Mouse (Mus musculus) CH12.LX (cell line): ENCODE measurements around the gene Ubc.

Source experiments
- CTCF ChIP-seq, 2 experiments: IDR thresholded peaks in 1 of 2; conservative IDR thresholded peaks in 1 of 2; 2 replicates each; pipeline ENCODE4 v1.5.1; 2011 to 2012; ENCODE audit warnings: low read depth in 2 of 2, low read length in 2 of 2, improper control_type of control experiment in 1 of 2, inconsistent platforms in 1 of 2, mild to moderate bottlenecking in 1 of 2, moderate library complexity in 1 of 2
- E2F4 ChIP-seq: IDR thresholded peaks from 2 replicates; pipeline ENCODE4 v1.6.1; 2011; ENCODE audit warnings: low read depth, low read length, improper control_type of control experiment; ENCODE audit not compliant: insufficient replicate concordance
- JUND ChIP-seq: conservative IDR thresholded peaks from 2 replicates; pipeline ENCODE4 v1.6.1; 2011; ENCODE audit warnings: low read depth, low read length, improper control_type of control experiment
- KAT2A ChIP-seq: IDR thresholded peaks from 2 replicates; pipeline ENCODE4 v1.6.1; 2012; ENCODE audit warnings: low read length, improper control_type of control experiment, inconsistent platforms; ENCODE audit not compliant: insufficient replicate concordance
- MAX ChIP-seq: IDR thresholded peaks from 2 replicates; pipeline ENCODE4 v1.6.1; 2011; ENCODE audit warnings: low read length, improper control_type of control experiment
- MAZ ChIP-seq: IDR thresholded peaks from 2 replicates; pipeline ENCODE4 v1.6.1; 2012; ENCODE audit warnings: low read depth, mild to moderate bottlenecking, inconsistent platforms, low read length, improper control_type of control experiment, moderate library complexity
- MEF2A ChIP-seq: IDR thresholded peaks from 2 replicates; pipeline ENCODE4 v1.6.1; 2014; ENCODE audit warnings: low read depth, mild to moderate bottlenecking, inconsistent platforms, low read length, improper control_type of control experiment, borderline replicate concordance
- MXI1 ChIP-seq: IDR thresholded peaks from 2 replicates; pipeline ENCODE4 v1.6.1; 2011; ENCODE audit warnings: mild to moderate bottlenecking, low read depth, low read length, improper control_type of control experiment
- POLR2A ChIP-seq: IDR thresholded peaks from 2 replicates; pipeline ENCODE4 v1.6.1; 2011; ENCODE audit warnings: low read depth, mild to moderate bottlenecking, improper control_type of control experiment, low read length
- SIN3A ChIP-seq: IDR thresholded peaks from 2 replicates; pipeline ENCODE4 v1.6.1; 2012; ENCODE audit warnings: low read length, improper control_type of control experiment, inconsistent platforms
- SMC3 ChIP-seq: IDR thresholded peaks from 2 replicates; pipeline ENCODE4 v1.6.1; 2011; ENCODE audit warnings: low read depth, low read length, improper control_type of control experiment
- TCF12 ChIP-seq: IDR thresholded peaks from 2 replicates; pipeline ENCODE4 v1.6.1; 2014; ENCODE audit warnings: low read depth, mild to moderate bottlenecking, inconsistent platforms, low read length, improper control_type of control experiment
- ZKSCAN1 ChIP-seq: IDR thresholded peaks from 2 replicates; pipeline ENCODE4 v1.6.1; 2012; ENCODE audit warnings: low read depth, inconsistent platforms, low read length, improper control_type of control experiment, borderline replicate concordance
- ZMIZ1 ChIP-seq: IDR thresholded peaks from 2 replicates; pipeline ENCODE4 v1.6.1; 2012; ENCODE audit warnings: low read depth, mild to moderate bottlenecking, inconsistent platforms, low read length, improper control_type of control experiment

DNA sequence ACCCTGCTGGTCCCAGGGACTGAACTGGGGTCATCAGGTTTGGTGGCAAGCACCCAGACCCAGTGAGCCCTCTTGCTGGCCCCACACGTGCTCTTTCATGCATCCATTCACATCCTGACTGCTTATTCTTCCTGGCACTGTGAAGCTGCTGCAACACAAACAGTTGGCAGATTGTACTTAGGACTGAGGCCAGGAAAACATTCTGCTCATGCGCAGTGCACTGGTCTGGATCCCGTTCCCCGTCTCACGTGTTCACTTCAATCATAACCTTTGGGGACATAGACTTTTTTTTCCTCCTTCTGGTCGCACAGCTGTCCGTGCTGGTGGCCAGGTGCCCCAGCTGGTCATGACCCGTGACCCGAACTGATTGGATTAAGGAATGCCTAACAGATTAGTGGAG, 29.4 kb downstream of the Ubc start:
- TF ChIP-seq CTCF (conservative IDR thresholded peaks at IDR 0.05 in 1 of 2, IDR thresholded peaks at IDR 0.05 in 1 of 2; ENCODE audit: low read depth in 2 of 2, low read length in 2 of 2), result no peak
- TF ChIP-seq E2F4, result no peak
- no peak for TF ChIP-seq MAX
- TF ChIP-seq MXI1, result no peak
- TF ChIP-seq SMC3, result no peak
- TF ChIP-seq ZKSCAN1, result no peak
- TF ChIP-seq POLR2A, result no peak
- TF ChIP-seq MEF2A, result no peak
- no peak for TF ChIP-seq MAZ
- TF ChIP-seq ZMIZ1, result no peak
- TF ChIP-seq JUND, result no peak
- TF ChIP-seq KAT2A, result no peak
- no peak for TF ChIP-seq TCF12
- TF ChIP-seq SIN3A, result no peak
